Mouse (Mus musculus) ES-E14 (cell line): ENCODE measurements around the gene Maob. TPM values are rescaled to one million over a fixed set of nuclear protein-coding genes. Genes with fewer than 3 reads are reported as not detected.

Experiments
- DNase-seq: peaks from one replicate; pipeline ENCODE4 v3.0.0-alpha.2; 2013; ENCODE audit warnings: low read depth, low spot score
- H3K27ac ChIP-seq: 2 replicates; pipeline ENCODE4 v1.5.1; 2012; ENCODE audit warnings: low read depth, mild to moderate bottlenecking, low read length, moderate library complexity, mixed read lengths; ENCODE audit not compliant: poor library complexity, insufficient read depth, severe bottlenecking
- H3K36me3 ChIP-seq: 2 replicates; pipeline ENCODE4 v1.6.1; 2012; ENCODE audit warnings: mild to moderate bottlenecking, low read length, moderate library complexity, mixed read lengths; ENCODE audit not compliant: control insufficient read depth, poor library complexity, insufficient read depth, severe bottlenecking
- H3K4me1 ChIP-seq, 2 experiments: fragments of 150-350 bp in 1 of 2; sonication (generic) in 1 of 2; 2 replicates each; pipeline ENCODE4 v1.6.1; 2012; ENCODE audit warnings: low read length in 2 of 2, mild to moderate bottlenecking in 1 of 2, mixed read lengths in 1 of 2; ENCODE audit not compliant: control insufficient read depth in 2 of 2, insufficient read depth in 2 of 2, poor library complexity in 1 of 2
- H3K4me3 ChIP-seq, 2 experiments: fragments of 150-350 bp in 1 of 2; sonication (generic) in 1 of 2; 2 replicates each; pipeline ENCODE4 v1.5.1; 2012; ENCODE audit warnings: low read length in 2 of 2, low read depth in 1 of 2, mild to moderate bottlenecking in 1 of 2, mixed read lengths in 1 of 2; ENCODE audit not compliant: insufficient read depth in 1 of 2, poor library complexity in 1 of 2, severe bottlenecking in 1 of 2
- H3K9ac ChIP-seq: 2 replicates; pipeline ENCODE4 v1.6.1; 2012; ENCODE audit warnings: low read depth, mild to moderate bottlenecking, low read length, mixed read lengths; ENCODE audit not compliant: poor library complexity, insufficient read depth, severe bottlenecking
- H3K9me3 ChIP-seq: fragments of 150-350 bp; sonication (generic); 2 replicates; pipeline ENCODE4 v1.6.1; 2012; ENCODE audit warnings: low read depth, mild to moderate bottlenecking, low read length; ENCODE audit not compliant: control insufficient read depth, insufficient read depth
- CHD2 ChIP-seq: IDR thresholded peaks from 2 replicates; pipeline ENCODE4 v1.6.1; 2014; ENCODE audit warnings: mild to moderate bottlenecking, low read depth, low read length, inconsistent platforms
- HCFC1 ChIP-seq: IDR thresholded peaks from 2 replicates; pipeline ENCODE4 v1.6.1; 2012; ENCODE audit warnings: low read length, inconsistent platforms, borderline replicate concordance; ENCODE audit not compliant: insufficient read depth
- MAFK ChIP-seq: IDR thresholded peaks from 2 replicates; pipeline ENCODE4 v1.6.1; 2014; ENCODE audit warnings: mild to moderate bottlenecking, low read depth, low read length, inconsistent platforms; ENCODE audit not compliant: insufficient read depth
- ZC3H11A ChIP-seq: IDR thresholded peaks from 2 replicates; pipeline ENCODE4 v1.6.1; 2012; ENCODE audit warnings: low read depth, mild to moderate bottlenecking, inconsistent platforms, low read length, borderline replicate concordance
- ZNF384 ChIP-seq: IDR thresholded peaks from 2 replicates; pipeline ENCODE4 v1.6.1; 2012; ENCODE audit warnings: low read depth, low read length, inconsistent platforms
- in situ Hi-C, 2 experiments: fragments of 600-800 bp; cut with MboI; formaldehyde crosslinking; loops; one replicate each; pipeline ENCODE4 v1.15.1; 2025; ENCODE audit warnings: low sequenced_read_pairs in 2 of 2, inconsistent platforms in 1 of 2; ENCODE audit not compliant: unreplicated experiment in 2 of 2
- total RNA-seq: library from RNA; depleted of rRNA; stranded (reverse); fragments of 300-350 nt; gene quantifications from 2 replicates; pipeline ENCODE4 v1.2.3, GENCODE M21; 2012

Maob gene
- total RNA-seq, 1 experiment: 0.18 TPM

GRCm38 (mm10) chrX:16767453-16767852 is 49.7 kb downstream of the Maob start:
- H3K4me3 ChIP-seq: no peak overlapping the region
- in situ Hi-C loops: loop anchor here in 1 of 2 experiments (25.0 kb wide), 1 partner anchor 95 kb away; no protein-coding TSS in a partner anchor
- no peaks in the 10 kb centered on the region for H3K9me3 ChIP-seq
- no peak for DNase-seq
- H3K27ac ChIP-seq: no peak overlapping the region
- H3K9ac ChIP-seq: no peak overlapping the region
- H3K4me1 ChIP-seq: no peaks in the 10 kb centered on the region
- TF ChIP-seq ZNF384: no peak
- no peaks in the 10 kb centered on the region for H3K36me3 ChIP-seq

- Histone ChIP-seq H3K9me3 (no peaks in the 10 kb centered on the region), H3K4me3 (no peak overlapping the region), H3K27ac (no peak overlapping the region), H3K9ac (no peak overlapping the region), H3K4me1 (no peaks in the 10 kb centered on the region), H3K36me3 (no peaks in the 10 kb centered on the region)
- no peak for DNase-seq
- in situ Hi-C loops: loop anchor here in 1 of 2 experiments (25.0 kb wide), 1 partner anchor 96 kb away; no protein-coding TSS in a partner anchor
- TF ChIP-seq CHD2: no peak
- TF ChIP-seq ZNF384: no peak
- no peak for TF ChIP-seq ZC3H11A
- no peak for TF ChIP-seq HCFC1
- no peak for TF ChIP-seq MAFK
Observed at GRCm38 (mm10) chrX:16766156-16766555, 51.0 kb downstream of the Maob start.

GRCm38 (mm10) chrX:16761430-16761829 is 55.7 kb downstream of the Maob start:
- Histone ChIP-seq H3K9me3 (no peaks in the 10 kb centered on the region), H3K36me3 (no peaks in the 10 kb centered on the region), H3K27ac (no peak overlapping the region), H3K9ac (no peak overlapping the region), H3K4me1 (no peaks in the 10 kb centered on the region), H3K4me3 (no peak overlapping the region)
- in situ Hi-C loops: loop anchor here in 1 of 2 experiments (25.0 kb wide), 1 partner anchor 101 kb away; no protein-coding TSS in a partner anchor
- DNase-seq: no peak
- no peak for TF ChIP-seq CHD2
- TF ChIP-seq MAFK: no peak
- TF ChIP-seq ZC3H11A: no peak
- TF ChIP-seq ZNF384: no peak
- TF ChIP-seq HCFC1: no peak

- Histone ChIP-seq H3K27ac (no peak overlapping the region), H3K36me3 (no peaks in the 10 kb centered on the region), H3K9ac (no peak overlapping the region), H3K9me3 (no peaks in the 10 kb centered on the region), H3K4me1 (no peaks in the 10 kb centered on the region), H3K4me3 (no peak overlapping the region)
- in situ Hi-C loops: loop anchor here in 1 of 2 experiments (25.0 kb wide), 1 partner anchor 108 kb away; no protein-coding TSS in a partner anchor
- no peak for DNase-seq
- no peak for TF ChIP-seq HCFC1
- TF ChIP-seq ZNF384: no peak
- TF ChIP-seq CHD2: no peak
- TF ChIP-seq MAFK: no peak
- no peak for TF ChIP-seq ZC3H11A
Observed at GRCm38 (mm10) chrX:16754761-16755160, 62.4 kb downstream of the Maob start.

GRCm38 (mm10) chrX:16748932-16749331 is 68.2 kb downstream of the Maob start:
- in situ Hi-C loops: no loop called here
- TF ChIP-seq ZNF384 (no peak), ZC3H11A (no peak)
- H3K27ac ChIP-seq: no peak overlapping the region

More at GRCm38 (mm10) chrX:16748932-16749331, 68.2 kb downstream of the Maob start:
- no peaks in the 10 kb centered on the region for H3K9me3 ChIP-seq
- no peak for DNase-seq
- no peak overlapping the region for H3K9ac ChIP-seq
- no peak overlapping the region for H3K4me3 ChIP-seq
- no peaks in the 10 kb centered on the region for H3K4me1 ChIP-seq
- no peaks in the 10 kb centered on the region for H3K36me3 ChIP-seq
